Mouse (Mus musculus) cortical plate, adult 2 months (tissue): ENCODE measurements around the gene Elmo3. TPM values are rescaled to one million over a fixed set of nuclear protein-coding genes. Genes with fewer than 3 reads are reported as not detected.

ENCODE experiments used
- H3K27ac ChIP-seq: fragments of 200-500 bp; 2 replicates; pipeline ENCODE4 v1.5.1; 2012; ENCODE audit warnings: low read length, control low read depth, inconsistent platforms; ENCODE audit not compliant: insufficient read depth
- H3K4me1 ChIP-seq: fragments of 200-500 bp; 2 replicates; pipeline ENCODE4 v1.6.1; 2011; ENCODE audit warnings: low read length; ENCODE audit not compliant: control insufficient read depth, insufficient read depth
- H3K4me3 ChIP-seq: fragments of 200-500 bp; 2 replicates; pipeline ENCODE4 v1.5.1; 2011; ENCODE audit warnings: mild to moderate bottlenecking, low read length, control low read depth; ENCODE audit not compliant: insufficient read depth
- CTCF ChIP-seq: fragments of 200-500 bp; IDR thresholded peaks from 2 replicates; pipeline ENCODE4 v1.5.1; 2011; ENCODE audit warnings: mild to moderate bottlenecking, control low read depth, low read length; ENCODE audit not compliant: insufficient read depth; ENCODE audit errors: extremely low read depth
- POLR2A ChIP-seq: fragments of 200-500 bp; IDR thresholded peaks from 2 replicates; pipeline ENCODE4 v1.6.1; 2011; ENCODE audit warnings: mild to moderate bottlenecking, low read length, control low read depth; ENCODE audit not compliant: insufficient read depth; ENCODE audit errors: extremely low read depth
- polyA plus RNA-seq: library from polyadenylated mRNA; depleted of rRNA; stranded (reverse); fragments of >200 nt; gene quantifications from 2 replicates; pipeline ENCODE4 v1.2.3, GENCODE M21; 2012

The Elmo3 gene
- polyA plus RNA-seq, 1 experiment, result 2.9 TPM

GRCm38 (mm10) chr8:105264024-105264982 lies 41.1 kb upstream of the Elmo3 start, which contains the start of the genes Tradd and Fbxl8:
TSS of gene Tradd (minus strand) at chr8:105264609.
TSS of gene Fbxl8 (plus strand) at chr8:105264648.
- Histone ChIP-seq H3K4me3 (peak within 1 kb of the TSS; percentile 68), H3K27ac (no peak within 1 kb of the TSS), H3K4me1 (no peaks in the 10 kb centered on the region)
- TF ChIP-seq POLR2A (no peak), CTCF (no peak)

- H3K4me3 ChIP-seq, result no peak overlapping the region; the same call in 1 of the 2 replicates
- TF ChIP-seq POLR2A (no peak), CTCF (no peak)
- H3K4me1 ChIP-seq, result no peaks in the 10 kb centered on the region; the same call in 1 of the 2 replicates
- H3K27ac ChIP-seq, result no peak overlapping the region
These were observed 40.3 kb upstream of the Elmo3 start for GRCm38 (mm10) chr8:105265128-105265527.

- Histone ChIP-seq H3K27ac (no peak overlapping the region), H3K4me3 (no peak overlapping the region), H3K4me1 (no peaks in the 10 kb centered on the region; the same call in 1 of the 2 replicates)
- TF ChIP-seq POLR2A (no peak), CTCF (no peak)
These were observed 38.6 kb upstream of the Elmo3 start for GRCm38 (mm10) chr8:105266775-105267174.

- Histone ChIP-seq H3K27ac (peak overlapping the region; percentile 79; the same call in 1 of the 2 replicates), H3K4me1 (no peaks in the 10 kb centered on the region; the same call in 1 of the 2 replicates), H3K4me3 (peak overlapping the region; percentile 25)
- peak; percentile 73; the same call in 1 of the 2 replicates for TF ChIP-seq POLR2A
- TF ChIP-seq CTCF, result no peak
These were observed 36.9 kb upstream of the Elmo3 start for GRCm38 (mm10) chr8:105268342-105269074.

GRCm38 (mm10) chr8:105269075-105269458 lies 36.3 kb upstream of the Elmo3 start:
- H3K4me3 ChIP-seq, result peak overlapping the region; percentile 25
- no peak for TF ChIP-seq POLR2A
- no peak for TF ChIP-seq CTCF
- H3K27ac ChIP-seq, result peak overlapping the region; percentile 79
- H3K4me1 ChIP-seq, result no peaks in the 10 kb centered on the region; the same call in 1 of the 2 replicates

- Histone ChIP-seq H3K4me1 (no peaks in the 10 kb centered on the region; the same call in 1 of the 2 replicates), H3K27ac (peak within 1 kb of the TSS; percentile 79), H3K4me3 (peak within 1 kb of the TSS; percentile 25)
- TF ChIP-seq POLR2A, result 0 out of 2 replicates have a peak, but pooled peaks have one; percentile 33
- TF ChIP-seq CTCF, result no peak
These were observed 35.9 kb upstream of the Elmo3 start, which contains the start of gene Hsf4 for GRCm38 (mm10) chr8:105269461-105269947. TSS of gene Hsf4 (plus strand) at chr8:105269801.

GRCm38 (mm10) chr8:105270101-105270915 lies 35.1 kb upstream of the Elmo3 start:
- TF ChIP-seq POLR2A (no peak), CTCF (no peak)
- no peaks in the 10 kb centered on the region; the same call in 1 of the 2 replicates for H3K4me1 ChIP-seq
- H3K27ac ChIP-seq, result no peak overlapping the region
- H3K4me3 ChIP-seq, result peak overlapping the region; percentile 25

- H3K4me1 ChIP-seq, result no peaks in the 10 kb centered on the region; the same call in 1 of the 2 replicates
- H3K4me3 ChIP-seq, result no peak overlapping the region; the same call in 1 of the 2 replicates
- no peak for TF ChIP-seq CTCF
- no peak for TF ChIP-seq POLR2A
- H3K27ac ChIP-seq, result no peak overlapping the region
These were observed 34.5 kb upstream of the Elmo3 start for GRCm38 (mm10) chr8:105270916-105271186.

GRCm38 (mm10) chr8:105275387-105275786 lies 30.0 kb upstream of the Elmo3 start:
- TF ChIP-seq POLR2A (no peak), CTCF (no peak)
- Histone ChIP-seq H3K4me3 (no peak overlapping the region; the same call in 1 of the 2 replicates), H3K27ac (no peak overlapping the region), H3K4me1 (peaks cover 3% of the 10 kb centered on the region; the same call in 1 of the 2 replicates)
